Mouse (Mus musculus): ENCODE data around the gene Gm8104. TPM values are rescaled to one million over a fixed set of nuclear protein-coding genes. Genes with fewer than 3 reads are reported as not detected.

The Gm8104 gene
- polyA plus RNA-seq, 1 experiment from 2014 or later: 0.13 TPM

Other genes starting within 250 kb of the Gm8104 start
- gene Gm21977, start 247.1 kb upstream of the Gm8104 start, polyA plus RNA-seq (2015; fragmentation: Nextera tagmentation; extraction: Ambion mirVana): not detected in 2 replicates
- gene Gm8082, start 107.0 kb upstream of the Gm8104 start, polyA plus RNA-seq (2015; fragmentation: Nextera tagmentation; extraction: Ambion mirVana): not detected in 2 replicates
- gene Gm10376, start 85.0 kb upstream of the Gm8104 start, polyA plus RNA-seq (2015; fragmentation: Nextera tagmentation; extraction: Ambion mirVana): not detected in 2 replicates
- gene Gm8094, start 24.0 kb upstream of the Gm8104 start, polyA plus RNA-seq (2015; fragmentation: Nextera tagmentation; extraction: Ambion mirVana): not detected in 2 replicates
- not detected in 2 replicates for gene Gm7233, start 79.3 kb downstream of the Gm8104 start, polyA plus RNA-seq (2015; fragmentation: Nextera tagmentation; extraction: Ambion mirVana)
- gene Gm8122, start 134.7 kb downstream of the Gm8104 start, polyA plus RNA-seq (2015; fragmentation: Nextera tagmentation; extraction: Ambion mirVana): not detected in 2 replicates
- not detected in 2 replicates for gene Gm8126, start 158.0 kb downstream of the Gm8104 start, polyA plus RNA-seq (2015; fragmentation: Nextera tagmentation; extraction: Ambion mirVana)
- not detected in 2 replicates for gene Gm9732, start 174.4 kb downstream of the Gm8104 start, polyA plus RNA-seq (2015; fragmentation: Nextera tagmentation; extraction: Ambion mirVana)
- gene Gm8127, start 193.2 kb downstream of the Gm8104 start, polyA plus RNA-seq (2015; fragmentation: Nextera tagmentation; extraction: Ambion mirVana): not detected in 2 replicates
- gene 1700001F09Rik, start 247.2 kb downstream of the Gm8104 start, polyA plus RNA-seq (2015; fragmentation: Nextera tagmentation; extraction: Ambion mirVana): not detected in 2 replicates

All from hindbrain, embryonic 16.5 days (tissue).